Mouse (Mus musculus) neural tube, embryonic 13.5 days (tissue): ENCODE measurements at regions not wholly inside any gene's neighbourhood (a gene's known extent, or its start where the extent isn't known, plus 50 kb on each side); places are given as distances from the start of the nearest gene placed in this dataset.

ENCODE experiments used
- ATAC-seq: fragments of 200-750 bp; cut with Nextera tagmentation; 2 replicates; pipeline ENCODE4 v1.8.0; 2017; ENCODE audit warnings: low read depth, mild to moderate bottlenecking, moderate TSS enrichment, moderate library complexity
- H3K27ac ChIP-seq: fragments of 300-500 bp; sonication (generic); replicated peaks from 2 replicates; pipeline ENCODE4 v1.5.1; 2015; ENCODE audit warnings: moderate library complexity, mild to moderate bottlenecking, inconsistent platforms
- H3K27me3 ChIP-seq: fragments of 300-500 bp; sonication (generic); 2 replicates; pipeline ENCODE4 v1.6.1; 2015; ENCODE audit warnings: mild to moderate bottlenecking, inconsistent platforms
- H3K36me3 ChIP-seq: fragments of 300-500 bp; sonication (generic); 2 replicates; pipeline ENCODE4 v1.6.1; 2015; ENCODE audit warnings: mild to moderate bottlenecking, inconsistent platforms
- H3K4me1 ChIP-seq: fragments of 300-500 bp; sonication (generic); replicated peaks from 2 replicates; pipeline ENCODE4 v1.6.1; 2015; ENCODE audit warnings: inconsistent platforms
- H3K4me2 ChIP-seq: fragments of 300-500 bp; sonication (generic); 2 replicates; pipeline ENCODE4 v1.6.1; 2015; ENCODE audit warnings: inconsistent platforms, mild to moderate bottlenecking, moderate library complexity
- H3K4me3 ChIP-seq: fragments of 300-500 bp; sonication (generic); 2 replicates; pipeline ENCODE4 v1.5.1; 2015; ENCODE audit warnings: mild to moderate bottlenecking, inconsistent platforms
- H3K9ac ChIP-seq: fragments of 300-500 bp; sonication (generic); 2 replicates; pipeline ENCODE4 v1.6.1; 2015; ENCODE audit warnings: moderate library complexity, mild to moderate bottlenecking, inconsistent platforms
- H3K9me3 ChIP-seq: fragments of 300-500 bp; sonication (generic); 2 replicates; pipeline ENCODE4 v1.6.1; 2016; ENCODE audit warnings: inconsistent platforms
- WGBS: fragments of 180-500 bp; shearing (Covaris S2); methylation state at CpG from one replicate; pipeline ENCODE4 v1.1.7; 2015; 5-methylcytosine and 5-hydroxymethylcytosine counted together

DNA sequence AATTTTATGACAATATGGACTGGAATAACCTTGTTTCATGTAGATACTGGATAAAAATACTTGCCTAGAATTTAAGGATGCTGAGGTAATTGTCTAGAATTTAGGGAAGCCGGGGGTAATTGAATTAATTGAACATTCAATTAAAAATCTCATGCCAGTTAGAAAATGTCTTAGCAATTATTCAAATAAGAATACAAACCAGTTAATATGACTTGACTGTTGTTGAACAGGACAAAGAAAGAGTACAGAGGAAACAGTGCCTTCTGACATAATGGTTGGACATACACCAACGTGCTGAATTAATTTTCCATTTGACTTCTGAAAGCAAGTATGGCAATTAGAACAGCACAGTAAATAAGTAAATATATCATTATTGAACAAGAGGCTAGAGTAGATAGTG, 377.4 kb upstream of the Vrk2 start:
- Histone ChIP-seq H3K9me3 (no peaks in the 10 kb centered on the region), H3K4me1 (0 out of 2 replicates have a peak, but pooled peaks cover 5% of the 10 kb centered on the region), H3K36me3 (no peaks in the 10 kb centered on the region), H3K4me2 (no peak overlapping the region), H3K9ac (no peak overlapping the region), H3K27me3 (no peaks in the 10 kb centered on the region), H3K27ac (no peak overlapping the region), H3K4me3 (no peak overlapping the region)
- no peak for ATAC-seq
- WGBS, result 76% methylated on average over 2 of the region's 2 CpGs

DNA sequence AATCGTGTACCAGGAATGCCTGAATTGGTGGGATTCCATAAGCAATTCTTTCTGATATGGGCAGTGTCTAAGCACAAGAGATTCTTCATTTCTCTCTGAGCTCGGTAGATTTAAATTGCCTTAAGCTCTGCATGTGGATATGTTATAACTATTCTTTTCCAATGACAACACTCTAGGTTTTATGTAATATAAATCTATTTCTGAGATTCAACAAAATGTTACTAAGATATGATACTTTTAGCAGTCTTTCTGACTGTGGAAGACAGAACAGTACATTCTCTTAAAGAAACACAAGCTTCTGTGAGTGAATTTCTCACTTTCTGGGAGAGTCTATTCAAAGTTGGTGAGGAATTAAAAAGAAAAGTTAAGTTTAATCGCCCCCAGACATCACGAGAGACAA, 373.6 kb upstream of the Vrk2 start:
- ATAC-seq, result no peak
- no peaks in the 10 kb centered on the region for H3K27me3 ChIP-seq
- WGBS, result 90% methylated on average over 4 of the region's 4 CpGs

DNA sequence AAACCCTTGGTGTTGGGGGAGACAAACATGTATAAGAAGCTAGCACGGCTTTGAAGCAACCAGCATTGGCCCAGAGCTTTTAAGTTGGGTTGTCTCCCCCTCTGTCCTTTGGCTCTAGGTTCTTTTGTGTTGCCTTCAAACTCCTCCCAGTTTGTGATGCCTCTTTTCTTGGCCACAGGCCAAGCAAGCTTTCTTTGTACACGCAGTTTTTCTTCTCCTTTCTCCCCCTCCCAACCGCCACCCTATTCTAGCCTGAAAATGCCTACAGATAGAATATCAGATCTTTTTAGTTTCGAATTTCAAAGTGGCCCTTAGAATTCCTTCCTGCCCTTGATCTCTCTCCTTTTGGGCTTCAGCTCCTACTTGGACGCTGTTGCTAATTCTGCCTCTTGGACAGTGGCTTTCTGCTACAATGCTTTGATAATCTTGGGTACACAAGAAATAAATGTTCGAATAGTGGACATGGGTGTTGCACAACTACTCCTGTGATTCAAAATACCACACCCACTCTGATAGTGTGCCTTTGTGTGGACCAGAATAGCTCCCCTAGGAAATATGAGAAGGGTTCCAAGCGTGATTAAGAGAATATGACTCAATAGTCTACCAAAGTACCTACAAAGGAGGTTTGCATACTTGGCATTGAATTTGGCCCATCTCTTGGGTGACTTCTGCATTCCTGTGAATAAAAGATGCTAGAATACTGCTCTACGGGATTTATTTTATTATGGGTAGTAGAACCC, 369.3 kb upstream of the Vrk2 start:
- H3K4me2 ChIP-seq, result no peak overlapping the region
- H3K4me1 ChIP-seq, result peaks cover 14% of the 10 kb centered on the region
- ATAC-seq, result no peak
- H3K9me3 ChIP-seq, result no peaks in the 10 kb centered on the region
- H3K36me3 ChIP-seq, result no peaks in the 10 kb centered on the region
- no peaks in the 10 kb centered on the region for H3K27me3 ChIP-seq
- H3K9ac ChIP-seq, result no peak overlapping the region
- H3K27ac ChIP-seq, result peak overlapping the region; percentile 55; the same call in 1 of the 2 replicates
- no peak overlapping the region for H3K4me3 ChIP-seq
- 60% methylated on average over 8 of the region's 8 CpGs for WGBS

More for the DNA sequence above, 373.6 kb upstream of the Vrk2 start:
- H3K4me3 ChIP-seq, result no peak overlapping the region
- no peak overlapping the region for H3K9ac ChIP-seq
- no peaks in the 10 kb centered on the region for H3K9me3 ChIP-seq
- H3K4me2 ChIP-seq, result no peak overlapping the region
- H3K36me3 ChIP-seq, result no peaks in the 10 kb centered on the region
- H3K27ac ChIP-seq, result no peak overlapping the region
- peaks cover 6% of the 10 kb centered on the region for H3K4me1 ChIP-seq

DNA sequence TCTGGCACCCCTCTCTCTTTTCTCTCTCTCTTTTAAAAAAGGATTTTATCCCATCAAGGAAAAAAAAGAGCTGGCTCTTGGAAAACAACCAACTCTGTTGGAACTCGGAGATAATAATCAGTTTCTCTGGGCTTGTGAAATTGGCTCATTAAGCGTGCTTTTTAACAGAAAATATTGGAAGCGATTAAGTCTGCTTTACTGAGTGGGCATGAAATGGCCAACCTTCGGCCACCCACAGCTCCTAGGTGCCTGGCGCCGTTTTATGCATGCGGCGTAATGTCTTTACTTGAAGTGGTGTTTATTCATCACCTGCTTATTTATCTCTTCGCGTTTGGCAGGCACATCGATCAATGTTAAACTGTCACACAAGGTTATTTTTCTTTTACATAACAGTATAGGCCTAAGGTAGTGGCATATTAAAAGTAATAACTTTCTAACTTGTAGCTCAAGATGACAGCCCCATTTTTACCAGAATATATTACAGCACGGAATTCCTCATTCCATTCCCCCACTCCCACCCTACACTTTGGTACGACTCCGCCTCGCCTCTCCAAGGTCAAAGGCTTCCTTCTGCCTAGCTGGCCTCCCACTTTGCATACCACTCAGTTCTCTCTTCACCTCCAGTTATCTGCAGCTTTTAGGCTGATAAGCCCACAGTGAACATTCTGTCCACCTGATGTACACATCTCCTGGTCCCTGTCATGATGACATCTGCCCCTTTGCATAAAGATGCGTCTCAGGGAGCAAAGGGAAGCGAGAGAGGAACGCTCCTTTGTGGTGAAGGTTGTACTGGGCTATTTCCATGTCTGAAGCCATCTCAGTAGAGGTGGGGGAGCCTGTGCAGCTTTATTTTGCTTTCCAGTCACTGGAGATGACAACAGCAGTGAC, 368.5 kb upstream of the Vrk2 start:
- H3K36me3 ChIP-seq, result no peaks in the 10 kb centered on the region
- H3K27ac ChIP-seq, result peak overlapping the region; percentile 55; the same call in 1 of the 2 replicates
- WGBS, result 62% methylated on average over 18 of the region's 18 CpGs
- ATAC-seq, result no peak
- H3K9ac ChIP-seq, result no peak overlapping the region
- peaks cover 14% of the 10 kb centered on the region for H3K4me1 ChIP-seq
- H3K4me3 ChIP-seq, result no peak overlapping the region
- H3K27me3 ChIP-seq, result no peaks in the 10 kb centered on the region
- no peak overlapping the region for H3K4me2 ChIP-seq
- no peaks in the 10 kb centered on the region for H3K9me3 ChIP-seq

DNA sequence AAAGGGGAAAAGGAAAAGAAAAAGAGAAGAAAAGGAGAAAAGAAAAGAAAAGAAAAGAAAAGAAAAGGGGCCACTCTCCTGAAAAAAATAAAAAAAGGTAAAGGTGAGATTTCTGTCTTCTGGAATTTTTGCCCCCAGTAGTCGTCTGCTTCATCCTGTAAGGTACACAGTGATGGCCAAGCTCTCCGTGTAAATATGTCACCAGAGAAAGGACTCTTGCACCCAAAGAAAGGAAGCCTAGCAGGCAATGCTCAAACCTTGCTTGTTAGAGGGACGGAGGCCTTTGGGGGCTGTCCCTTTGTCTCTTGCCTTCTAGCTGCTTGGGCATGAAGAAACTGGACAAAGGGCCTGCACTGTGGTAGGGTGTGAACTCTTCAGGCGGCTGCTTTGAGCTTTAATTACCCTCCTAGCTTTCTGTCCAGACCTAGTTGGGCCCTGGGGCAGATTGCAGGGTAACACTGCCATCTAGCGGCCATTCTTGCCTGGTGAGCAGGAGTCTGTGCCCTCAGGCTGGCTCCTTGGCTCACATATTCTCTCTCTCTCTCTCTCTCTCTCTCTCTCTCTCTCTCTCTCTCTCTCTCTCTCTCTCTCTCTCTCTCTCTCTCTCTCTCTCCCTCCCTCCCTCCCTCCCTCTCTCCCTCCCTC, 367.7 kb upstream of the Vrk2 start:
- H3K27ac ChIP-seq, result peak overlapping the region; percentile 52; the same call in 1 of the 2 replicates
- 0% methylated on average over 5 of the region's 5 CpGs for WGBS

DNA sequence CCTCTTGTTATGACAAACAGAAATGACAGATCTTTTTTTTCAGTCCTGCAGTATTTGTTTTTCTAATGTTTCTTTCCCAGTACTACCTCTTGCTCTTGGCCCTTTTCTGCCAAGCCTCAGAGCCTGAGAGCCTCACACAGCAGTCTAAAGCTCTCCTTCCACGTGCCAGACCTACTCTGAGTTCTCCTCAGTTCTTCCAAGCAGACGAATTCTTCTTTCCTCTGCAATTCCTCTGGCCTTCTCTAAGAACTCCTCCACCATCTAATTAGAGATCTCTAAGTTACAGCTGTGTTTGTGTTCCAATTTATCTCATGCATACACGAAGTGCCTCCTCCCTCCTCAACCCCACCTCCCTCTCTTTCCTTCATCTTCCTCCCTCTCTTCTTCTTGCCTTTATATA, 362.4 kb upstream of the Vrk2 start:
- H3K27me3 ChIP-seq, result no peaks in the 10 kb centered on the region
- no peaks in the 10 kb centered on the region for H3K9me3 ChIP-seq
- H3K4me2 ChIP-seq, result no peak overlapping the region
- no peak overlapping the region for H3K4me3 ChIP-seq
- no peak overlapping the region for H3K27ac ChIP-seq
- H3K4me1 ChIP-seq, result peaks cover 3% of the 10 kb centered on the region
- no peak overlapping the region for H3K9ac ChIP-seq
- ATAC-seq, result no peak
- WGBS, result 75% methylated on average over 3 of the region's 3 CpGs
- H3K36me3 ChIP-seq, result no peaks in the 10 kb centered on the region

More for the DNA sequence above, 367.7 kb upstream of the Vrk2 start:
- Histone ChIP-seq H3K4me2 (peak overlapping the region; percentile 42), H3K4me1 (peaks cover 14% of the 10 kb centered on the region), H3K36me3 (no peaks in the 10 kb centered on the region), H3K9me3 (no peaks in the 10 kb centered on the region), H3K9ac (no peak overlapping the region), H3K27me3 (no peaks in the 10 kb centered on the region), H3K4me3 (no peak overlapping the region)
- peak; percentile 98 for ATAC-seq

DNA sequence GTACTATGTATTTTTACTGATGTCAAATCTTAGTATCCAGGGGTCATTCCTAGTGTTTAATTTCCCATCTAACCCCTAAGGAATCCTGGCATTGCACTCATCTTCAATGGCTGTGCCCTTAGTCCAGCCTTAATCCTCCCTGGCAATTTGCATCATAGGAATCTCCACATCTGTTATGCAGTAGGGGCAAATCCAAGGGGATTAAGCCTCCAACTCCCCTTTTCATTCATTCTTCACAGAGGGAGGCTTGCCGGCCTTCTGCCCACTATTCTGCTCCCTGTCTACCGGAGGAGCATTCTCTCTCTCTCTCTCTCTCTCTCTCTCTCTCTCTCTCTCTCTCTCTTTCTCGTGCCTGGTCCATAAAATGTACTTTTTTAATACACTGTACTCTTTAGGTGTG, 338.0 kb upstream of the Vrk2 start:
- no peaks in the 10 kb centered on the region for H3K9me3 ChIP-seq
- ATAC-seq, result no peak
- 29% methylated on average over 3 of the region's 3 CpGs for WGBS
- no peak overlapping the region for H3K27ac ChIP-seq
- H3K4me3 ChIP-seq, result no peak overlapping the region
- no peaks in the 10 kb centered on the region for H3K4me1 ChIP-seq
- H3K27me3 ChIP-seq, result no peaks in the 10 kb centered on the region
- H3K36me3 ChIP-seq, result no peaks in the 10 kb centered on the region
- no peak overlapping the region for H3K9ac ChIP-seq
- H3K4me2 ChIP-seq, result no peak overlapping the region

DNA sequence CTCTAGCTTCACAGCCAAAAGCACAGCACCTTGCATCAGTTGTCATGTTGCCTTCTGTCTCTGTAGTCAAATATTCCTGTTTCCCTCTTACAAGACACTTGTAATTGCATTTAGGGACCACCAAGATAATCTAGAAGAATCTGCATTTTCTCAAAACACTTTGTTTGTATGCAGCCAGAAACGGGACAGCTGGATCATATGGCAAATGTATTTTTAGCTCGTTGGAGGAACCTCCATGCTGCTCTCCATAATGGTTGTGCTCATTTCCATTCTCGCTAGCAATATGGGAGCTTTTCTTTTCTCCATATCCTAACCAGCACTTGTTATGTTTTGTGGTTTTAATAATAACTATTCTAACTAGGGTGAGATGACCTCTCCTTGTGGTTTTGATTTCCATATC, 313.3 kb upstream of the Vrk2 start:
- Histone ChIP-seq H3K4me2 (no peak overlapping the region), H3K9ac (no peak overlapping the region), H3K36me3 (no peaks in the 10 kb centered on the region), H3K27ac (no peak overlapping the region), H3K27me3 (no peaks in the 10 kb centered on the region), H3K4me1 (no peaks in the 10 kb centered on the region), H3K9me3 (no peaks in the 10 kb centered on the region), H3K4me3 (no peak overlapping the region)
- 89% methylated on average over 3 of the region's 3 CpGs for WGBS
- no peak for ATAC-seq

DNA sequence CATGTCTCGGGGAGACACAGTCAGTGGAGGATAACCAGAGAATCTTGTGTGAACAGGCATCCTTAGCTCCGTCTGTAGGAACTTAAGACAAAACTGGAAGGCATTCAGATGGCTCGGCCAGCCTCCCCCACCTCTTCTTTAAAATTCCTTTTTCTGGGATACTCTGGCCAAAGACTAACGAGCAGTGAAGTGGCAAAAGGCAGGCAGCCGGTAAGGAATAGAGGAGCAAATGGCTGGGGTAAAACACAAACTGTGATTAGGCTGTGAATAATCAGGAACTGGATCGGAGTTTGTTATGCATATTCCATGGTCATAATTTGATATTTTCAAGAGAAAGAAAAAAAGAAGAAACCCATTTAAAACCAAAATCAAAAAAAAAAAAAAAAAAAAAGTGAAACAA, 287.8 kb upstream of the Vrk2 start:
- Histone ChIP-seq H3K4me3 (no peak overlapping the region), H3K4me2 (no peak overlapping the region), H3K9ac (no peak overlapping the region), H3K27me3 (no peaks in the 10 kb centered on the region), H3K36me3 (no peaks in the 10 kb centered on the region), H3K9me3 (no peaks in the 10 kb centered on the region), H3K4me1 (no peaks in the 10 kb centered on the region), H3K27ac (no peak overlapping the region)
- WGBS, result 69% methylated on average over 6 of the region's 6 CpGs
- ATAC-seq, result no peak
